Mouse (Mus musculus) cerebellum, adult 2 months (tissue): Measurements from ENCODE around the gene Sfmbt2.

Experiments
- CTCF ChIP-seq: fragments of 200-500 bp; IDR thresholded peaks from 2 replicates; pipeline ENCODE4 v1.5.1; 2011; ENCODE audit warnings: low read depth, mild to moderate bottlenecking, control low read depth, low read length, moderate library complexity, borderline replicate concordance; ENCODE audit not compliant: insufficient read depth
- POLR2A ChIP-seq: fragments of 200-500 bp; IDR thresholded peaks from 2 replicates; pipeline ENCODE4 v1.6.1; 2011; ENCODE audit warnings: low read length, control low read depth, borderline replicate concordance; ENCODE audit not compliant: insufficient read depth

DNA sequence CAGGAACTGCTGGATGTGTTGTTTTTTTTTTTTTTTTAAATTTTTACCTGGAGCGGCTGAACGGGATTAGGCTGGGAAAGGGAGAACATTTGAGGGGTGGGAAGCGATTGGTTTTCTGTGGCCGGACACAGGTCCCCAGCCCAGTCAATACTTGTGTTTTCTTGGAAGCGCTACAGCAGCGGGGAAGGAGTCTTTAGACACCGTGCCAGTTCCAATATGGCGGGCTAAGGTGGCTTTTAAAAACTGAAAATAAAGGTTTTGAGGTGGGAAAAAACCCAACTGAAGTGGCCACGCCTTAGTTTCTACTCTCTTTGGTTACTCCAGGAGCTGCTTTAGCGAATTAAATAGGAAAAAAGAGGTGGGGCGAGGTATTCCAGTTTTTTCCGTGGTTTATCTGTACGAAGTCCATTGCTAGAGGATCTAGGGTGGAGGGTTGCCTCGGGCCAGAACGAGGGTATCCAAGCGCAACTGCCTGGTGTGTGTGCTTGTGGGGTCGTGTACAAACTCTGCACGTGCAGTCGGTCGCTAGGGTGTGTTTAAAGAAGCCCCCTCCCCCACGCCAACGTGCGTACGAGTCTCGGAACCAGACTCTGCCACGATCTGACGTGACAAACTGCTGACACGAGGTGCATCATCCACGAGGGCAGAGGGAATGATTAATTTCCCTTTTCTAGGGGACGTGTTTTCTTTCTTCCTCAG is 3.3 kb downstream of the Sfmbt2 start:
- TF ChIP-seq POLR2A (no peak), CTCF (no peak)
